8 mouse cellular contexts compared by ENCODE assay signal in the genomic region with DNA sequence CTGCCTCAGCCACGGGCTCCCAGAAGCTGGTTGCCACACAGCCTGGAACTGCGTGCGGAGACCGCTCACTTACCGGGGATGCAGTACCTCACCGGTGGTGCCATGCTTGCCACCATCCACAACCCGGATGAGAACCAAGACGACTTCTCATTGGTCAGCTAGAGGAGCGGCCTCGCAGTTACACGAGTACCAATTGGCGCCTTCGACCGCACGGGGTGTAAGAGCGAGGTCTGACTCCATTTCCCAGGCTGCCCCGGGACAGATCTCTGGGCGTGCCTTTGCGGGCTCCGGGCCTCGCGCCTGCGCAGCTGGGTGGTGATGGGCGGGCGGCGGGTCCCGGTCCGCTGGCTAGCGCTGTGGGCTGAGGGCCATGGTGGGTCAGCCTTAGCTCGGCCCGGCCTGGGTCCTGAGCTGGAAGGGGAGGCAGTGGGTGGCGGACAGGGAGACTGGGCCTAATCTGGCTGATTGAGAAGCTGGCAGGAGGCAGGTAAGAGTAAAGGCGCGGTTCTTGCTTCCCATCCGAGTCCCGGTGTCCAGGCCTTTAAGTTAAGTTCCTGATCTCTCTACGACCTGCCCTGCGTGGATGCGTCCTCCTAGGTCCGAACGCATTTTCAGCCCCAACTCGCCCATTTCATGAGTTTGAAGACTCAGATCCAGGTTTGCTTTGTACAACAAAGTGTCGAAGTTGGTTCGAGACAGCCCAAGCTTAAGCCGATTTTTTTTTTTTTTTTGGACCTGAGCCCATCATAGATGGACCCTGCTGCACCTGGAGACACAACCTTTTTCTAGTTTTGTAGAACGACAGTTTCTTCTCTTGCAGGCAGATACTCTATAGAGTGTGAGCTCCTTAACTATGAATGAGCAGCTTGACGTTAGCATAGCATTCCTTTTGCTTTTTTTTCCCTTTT. TPM values are rescaled to one million over a fixed set of nuclear protein-coding genes. Genes with fewer than 3 reads are reported as not detected.
DNase-seq lines count a peak whose midpoint lies in the region; ATAC-seq and TF ChIP-seq lines count a peak whose summit lies in the region.

A gene (minus strand): TSS at position 245 of the 908 bp plus-strand sequence.
A gene (plus strand): TSS at position 302 of the 908 bp plus-strand sequence.

- peak; percentile 100 for ATAC-seq in cerebellum, adult (ENCODE audit: insufficient number of reproducible peaks, low FRiP score, low TSS enrichment)
- peak; percentile 100 for ATAC-seq in forebrain, embryonic 13.5 days
- peak; percentile 100 for ATAC-seq in liver, postnatal 0 days
- peak; percentile 100 for ATAC-seq in neural tube, embryonic 14.5 days (ENCODE audit: low read depth)

- no peaks in the 10 kb centered on the region for H3K9me3 ChIP-seq in ES-Bruce4 (replicated peaks; ENCODE audit: control insufficient read depth, insufficient read depth, low read length, poor library complexity, severe bottlenecking)
- no peaks in the 10 kb centered on the region for H3K9me3 ChIP-seq in forebrain, embryonic 13.5 days (replicated peaks)
- H3K9me3 ChIP-seq in liver, postnatal 0 days (ENCODE audit: low read length) = no peaks in the 10 kb centered on the region
- no peaks in the 10 kb centered on the region for H3K9me3 ChIP-seq in neural tube, embryonic 14.5 days (ENCODE audit: control insufficient read depth, low read length)

- peak within 1 kb of the TSS; percentile 52 for H3K9ac ChIP-seq in ES-Bruce4 (ENCODE audit: low read depth, poor library complexity, severe bottlenecking)
- peak within 1 kb of the TSS; percentile 84 for H3K9ac ChIP-seq in forebrain, embryonic 13.5 days
- H3K9ac ChIP-seq in liver, postnatal 0 days (replicated peaks) = peak within 1 kb of the TSS; percentile 90
- H3K9ac ChIP-seq in neural tube, embryonic 14.5 days (replicated peaks; ENCODE audit: low read depth, low read length) = peak within 1 kb of the TSS; percentile 75

- peaks cover 17% of the 10 kb centered on the region for H3K36me3 ChIP-seq in ES-Bruce4 (ENCODE audit: control insufficient read depth, insufficient read depth, low read length, poor library complexity, severe bottlenecking)
- H3K36me3 ChIP-seq in forebrain, embryonic 13.5 days (ENCODE audit: poor library complexity, severe bottlenecking) = peaks cover 39% of the 10 kb centered on the region
- H3K36me3 ChIP-seq in liver, postnatal 0 days (replicated peaks; ENCODE audit: insufficient read depth, low read length) = peaks cover 24% of the 10 kb centered on the region
- H3K36me3 ChIP-seq in neural tube, embryonic 14.5 days (ENCODE audit: control insufficient read depth, insufficient read depth, low read length) = peaks cover 19% of the 10 kb centered on the region

- peak; percentile 99 for DNase-seq in heart, postnatal 10 days
- DNase-seq in large intestine, adult 2 months (ENCODE audit: low read depth, low spot score) = peak; percentile 98
- DNase-seq in liver, postnatal 0 days = peak; percentile 97
- peak; percentile 98 for DNase-seq in testis, postnatal 10 days (ENCODE audit: low spot score)

- peak within 1 kb of the TSS; percentile 90 for H3K4me3 ChIP-seq in ES-Bruce4 (ENCODE audit: low read depth, low read length)
- H3K4me3 ChIP-seq in forebrain, embryonic 13.5 days = peak within 1 kb of the TSS; percentile 95
- H3K4me3 ChIP-seq in liver, postnatal 0 days (ENCODE audit: low read depth, low read length) = peak within 1 kb of the TSS; percentile 98
- H3K4me3 ChIP-seq in neural tube, embryonic 14.5 days (ENCODE audit: low read depth, low read length) = peak within 1 kb of the TSS; percentile 74

- H3K4me2 ChIP-seq in forebrain, embryonic 13.5 days = peak within 1 kb of the TSS; percentile 95
- peak within 1 kb of the TSS; percentile 98 for H3K4me2 ChIP-seq in liver, postnatal 0 days (ENCODE audit: low read depth, low read length)
- H3K4me2 ChIP-seq in neural tube, embryonic 14.5 days (ENCODE audit: low read depth, low read length) = peak within 1 kb of the TSS; percentile 85

- no peaks in the 10 kb centered on the region for H3K4me1 ChIP-seq in ES-Bruce4 (ENCODE audit: control insufficient read depth, insufficient read depth, low read length)
- peaks cover 23% of the 10 kb centered on the region for H3K4me1 ChIP-seq in forebrain, embryonic 13.5 days
- peaks cover 15% of the 10 kb centered on the region for H3K4me1 ChIP-seq in liver, postnatal 0 days (ENCODE audit: insufficient read depth)
- H3K4me1 ChIP-seq in neural tube, embryonic 14.5 days (ENCODE audit: control insufficient read depth, insufficient read depth, low read length) = peaks cover 15% of the 10 kb centered on the region

- peak; percentile 51 for TF ChIP-seq POLR2A in ES-Bruce4 (IDR thresholded peaks at IDR 0.05; ENCODE audit: insufficient read depth, low read length)

- no peak within 1 kb of the TSS for H3K27ac ChIP-seq in ES-Bruce4 (ENCODE audit: insufficient read depth, low read length)
- H3K27ac ChIP-seq in forebrain, embryonic 13.5 days = no peak within 1 kb of the TSS; the same call in 1 of the 2 replicates
- peak within 1 kb of the TSS; percentile 80 for H3K27ac ChIP-seq in liver, postnatal 0 days (ENCODE audit: low read depth)
- H3K27ac ChIP-seq in neural tube, embryonic 14.5 days (ENCODE audit: low read depth, low read length) = peak within 1 kb of the TSS; percentile 55

- WGBS in forebrain, embryonic 13.5 days = under 1% methylated on average over 47 of the region's 47 CpGs
- WGBS in large intestine, adult 2 months = under 1% methylated on average over 47 of the region's 47 CpGs
- WGBS in liver, postnatal 0 days (ENCODE audit: insufficient replicate concordance) = under 1% methylated on average over 47 of the region's 47 CpGs
- WGBS in neural tube, embryonic 14.5 days = under 1% methylated on average over 47 of the region's 47 CpGs

- TF ChIP-seq CTCF in ES-Bruce4 (IDR thresholded peaks at IDR 0.05; ENCODE audit: low read depth, low read length) = no peak
- TF ChIP-seq CTCF in liver, postnatal 0 days (IDR thresholded peaks at IDR 0.05; ENCODE audit: low read depth) = 0 out of 2 replicates have a peak, but pooled peaks have one; percentile 11

- no peak for TF ChIP-seq EP300 in ES-Bruce4 (IDR thresholded peaks at IDR 0.05; ENCODE audit: insufficient read depth, low read depth, low read length)
- TF ChIP-seq EP300 in liver, postnatal 0 days (IDR thresholded peaks at IDR 0.05; ENCODE audit: low read depth) = no peak

- H3K27me3 ChIP-seq in ES-Bruce4 (ENCODE audit: control insufficient read depth, insufficient read depth, low read length, poor library complexity, severe bottlenecking) = no peaks in the 10 kb centered on the region
- H3K27me3 ChIP-seq in forebrain, embryonic 13.5 days = no peaks in the 10 kb centered on the region
- no peaks in the 10 kb centered on the region for H3K27me3 ChIP-seq in liver, postnatal 0 days (ENCODE audit: insufficient read depth, low read length)
- no peaks in the 10 kb centered on the region for H3K27me3 ChIP-seq in neural tube, embryonic 14.5 days (ENCODE audit: control insufficient read depth, insufficient read depth, low read length)

- intact Hi-C loops in heart, postnatal 10 days (cut with DNase I) = loop anchor here (2.0 kb wide), 1 partner anchor 21 kb away; no protein-coding TSS in a partner anchor

RNA-seq across cellular contexts. Expression of the first gene that starts in this region (rescaled TPM):
- 52.4 and 55.8 TPM in 2 replicates for polyA plus RNA-seq in ES-Bruce4 (2011; ENCODE audit: insufficient read depth, insufficient read length, low read depth, missing spikeins)
- 83.2 and 86.5 TPM in 2 replicates for polyA plus RNA-seq in forebrain, embryonic 13.5 days (2015; fragmentation: Nextera tagmentation; extraction: Ambion mirVana)
- total RNA-seq in heart, postnatal 10 days (2021) = 10 to 100 TPM; 13.3 to 15.8 TPM
- 10.4 and 11.5 TPM in 2 replicates for polyA plus RNA-seq in large intestine, adult 2 months (2012; rRNA removed)
- polyA plus RNA-seq in liver, postnatal 0 days (2015; fragmentation: Nextera tagmentation; extraction: Ambion mirVana) = 31.3 and 34.5 TPM in 2 replicates
- 60.7 and 69.2 TPM in 2 replicates for polyA plus RNA-seq in neural tube, embryonic 14.5 days (2014; fragmentation: Nextera tagmentation; extraction: Ambion mirVana)

RNA-seq across cellular contexts. Expression of the second gene that starts in this region (rescaled TPM):
- 49.7 and 64.4 TPM in 2 replicates for polyA plus RNA-seq in ES-Bruce4 (2011; ENCODE audit: insufficient read depth, insufficient read length, low read depth, missing spikeins)
- 86.5 and 96.5 TPM in 2 replicates for polyA plus RNA-seq in forebrain, embryonic 13.5 days (2015; fragmentation: Nextera tagmentation; extraction: Ambion mirVana)
- total RNA-seq in heart, postnatal 10 days (2021) = 10 to 100 TPM; 27.6 to 29.4 TPM
- polyA plus RNA-seq in large intestine, adult 2 months (2012; rRNA removed) = 45.3 and 63.1 TPM in 2 replicates
- 22.6 and 24.9 TPM in 2 replicates for polyA plus RNA-seq in liver, postnatal 0 days (2015; fragmentation: Nextera tagmentation; extraction: Ambion mirVana)
- 67.7 and 72.7 TPM in 2 replicates for polyA plus RNA-seq in neural tube, embryonic 14.5 days (2014; fragmentation: Nextera tagmentation; extraction: Ambion mirVana)

Comparison
In these comparisons a context has a peak if more than half of its experiments do, and no peak if none do; other contexts are left out.
1. H3K27ac ChIP-seq: peak in liver, postnatal 0 days (single experiment) and neural tube, embryonic 14.5 days (single experiment); none in ES-Bruce4 (single experiment) and forebrain, embryonic 13.5 days (single experiment).
2. Peak in every context shown above with its lines, with median percentiles within 50 percentile points of each other: H3K4me3 ChIP-seq, H3K9ac ChIP-seq, ATAC-seq, H3K4me2 ChIP-seq and DNase-seq.